Comparison of ENCODE assay signal across 9 mouse cellular contexts in the genomic region with DNA sequence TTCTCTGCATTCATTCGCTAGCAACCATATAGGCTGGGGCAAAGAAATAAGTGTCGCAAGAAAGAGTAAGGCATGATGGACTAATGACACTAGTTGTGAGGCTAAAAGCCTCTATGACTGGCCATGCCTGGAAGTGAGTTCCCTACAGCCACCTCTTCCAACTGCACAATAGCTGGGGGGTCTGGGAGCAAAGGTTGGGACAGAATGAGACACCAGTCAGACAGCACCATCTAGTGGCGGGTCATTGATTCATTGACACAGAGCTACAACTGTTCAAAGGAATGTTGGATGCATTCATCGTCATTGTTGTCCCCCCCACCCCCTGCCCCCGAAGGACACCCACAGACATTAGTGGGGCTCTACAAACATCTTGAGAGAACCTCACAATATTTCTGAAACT. TPM values are rescaled to one million over a fixed set of nuclear protein-coding genes. Genes with fewer than 3 reads are reported as not detected.
DNase-seq lines count a peak whose midpoint lies in the region; ATAC-seq lines count a peak whose summit lies in the region.
"Had no signal": no experiment of that assay in that cellular context is flagged by ENCODE, and none has a peak within 500 bp of the region (broad histone marks: within the 10 kb centered on the region; RNA-seq: fewer than 3 reads in every experiment).

No protein-coding gene starts in this region.

- no peak overlapping the region for H3K4me3 ChIP-seq in limb, embryonic 11.5 days (ENCODE audit: low read depth, low read length)
- H3K4me3 ChIP-seq: stomach, embryonic 15.5 days had no signal

- no peak overlapping the region for H3K27ac ChIP-seq in limb, embryonic 11.5 days (replicated peaks; ENCODE audit: low read depth, low read length)
- H3K27ac ChIP-seq: stomach, embryonic 15.5 days had no signal

- H3K9ac ChIP-seq in limb, embryonic 11.5 days (ENCODE audit: low read length): no peak overlapping the region
- H3K9ac ChIP-seq: stomach, embryonic 15.5 days had no signal

- no peaks in the 10 kb centered on the region for H3K36me3 ChIP-seq in limb, embryonic 11.5 days (ENCODE audit: control insufficient read depth, insufficient read depth, low read length)
- H3K36me3 ChIP-seq: stomach, embryonic 15.5 days had no signal

- peak; percentile 58 for DNase-seq in urinary bladder, postnatal 25 days (ENCODE audit: low spot score)
- no peak for DNase-seq in urinary bladder, adult 18-20 months (ENCODE audit: low spot score in 2 of 2)
- peak; percentile 64 to 79 for DNase-seq in cerebellum, postnatal 14 days
- DNase-seq in kidney, adult 11 months: peak; percentile 46
- DNase-seq in limb, embryonic 11.5 days (ENCODE audit: low spot score): peak; percentile 77
- DNase-seq in naive thymus-derived CD4-positive, alpha-beta T cell, adult 2 months (ENCODE audit: low read depth): peak; percentile 31

- H3K4me1 ChIP-seq in limb, embryonic 11.5 days (ENCODE audit: control insufficient read depth, insufficient read depth, low read length): no peaks in the 10 kb centered on the region

- H3K9me3 ChIP-seq in limb, embryonic 11.5 days (ENCODE audit: control insufficient read depth, low read length): no peaks in the 10 kb centered on the region
- H3K9me3 ChIP-seq: stomach, embryonic 15.5 days had no signal

- ATAC-seq in granulocyte monocyte progenitor cell, adult 5-6 weeks (replicated peaks; ENCODE audit: poor library complexity, severe bottlenecking): peak; percentile 74
- ATAC-seq in limb, embryonic 11.5 days (ENCODE audit: insufficient number of reproducible peaks, low FRiP score, low TSS enrichment, low read depth): no peak
- no peak for ATAC-seq in activated CD4-positive, CD25-positive, alpha-beta regulatory T cell, adult 4 months

- H3K4me2 ChIP-seq in limb, embryonic 11.5 days (ENCODE audit: low read depth, severe bottlenecking): no peak overlapping the region
- H3K4me2 ChIP-seq: stomach, embryonic 15.5 days had no signal

- WGBS in limb, embryonic 11.5 days: 42% methylated on average over 5 of the region's 5 CpGs

- no peaks in the 10 kb centered on the region for H3K27me3 ChIP-seq in limb, embryonic 11.5 days (ENCODE audit: control insufficient read depth, insufficient read depth, low read length)

RNA-seq across cellular contexts. Expression of a gene that starts 17.8 kb away (rescaled TPM):
- not detected in 2 replicates for total RNA-seq in granulocyte monocyte progenitor cell, adult 5-6 weeks (2014; fragmentation: Nextera tagmentation)
- total RNA-seq in granulocyte monocyte progenitor cell, adult 5-6 weeks (2017): not detected in 2 replicates
- polyA plus RNA-seq in limb, embryonic 11.5 days (2014; fragmentation: Nextera tagmentation; extraction: Ambion mirVana): not detected in 2 replicates
- polyA plus RNA-seq in activated CD4-positive, CD25-positive, alpha-beta regulatory T cell, adult 4 months (2017; shearing (Covaris generic)): not detected
- polyA plus RNA-seq: stomach, embryonic 15.5 days had no signal

RNA-seq across cellular contexts. Expression of a gene that starts 42.7 kb away (rescaled TPM):
- not detected in 2 replicates for total RNA-seq in granulocyte monocyte progenitor cell, adult 5-6 weeks (2014; fragmentation: Nextera tagmentation)
- not detected in 2 replicates for total RNA-seq in granulocyte monocyte progenitor cell, adult 5-6 weeks (2017)
- polyA plus RNA-seq in limb, embryonic 11.5 days (2014; fragmentation: Nextera tagmentation; extraction: Ambion mirVana): not detected in 2 replicates
- not detected for polyA plus RNA-seq in activated CD4-positive, CD25-positive, alpha-beta regulatory T cell, adult 4 months (2017; shearing (Covaris generic))

RNA-seq across cellular contexts. Expression of a gene that starts 53.4 kb away (rescaled TPM):
- total RNA-seq in granulocyte monocyte progenitor cell, adult 5-6 weeks (2014; fragmentation: Nextera tagmentation): 68.6 and 120 TPM in 2 replicates
- total RNA-seq in granulocyte monocyte progenitor cell, adult 5-6 weeks (2017): 127 and 204 TPM in 2 replicates
- polyA plus RNA-seq in limb, embryonic 11.5 days (2014; fragmentation: Nextera tagmentation; extraction: Ambion mirVana): 19.0 and 19.8 TPM in 2 replicates
- 10 to 100 TPM; 65.4 to 98.0 TPM for polyA plus RNA-seq in activated CD4-positive, CD25-positive, alpha-beta regulatory T cell, adult 4 months (2017; shearing (Covaris generic))

Comparison
In these comparisons a context has a peak if more than half of its experiments do, and no peak if none do; other contexts are left out.
1. DNase-seq: peak in urinary bladder, postnatal 25 days (single experiment), cerebellum, postnatal 14 days (2 of 2), kidney, adult 11 months (single experiment), limb, embryonic 11.5 days (single experiment) and naive thymus-derived CD4-positive, alpha-beta T cell, adult 2 months (single experiment); none in urinary bladder, adult 18-20 months (0 of 2).